Mouse (Mus musculus) embryonic fibroblast, embryonic 13.5 days (primary cell): Measurements from ENCODE around the gene Adgre1.

Experiments used
- CTCF ChIP-seq: IDR thresholded peaks from 2 replicates; pipeline ENCODE4 v1.5.1; 2011; ENCODE audit warnings: mild to moderate bottlenecking, control low read depth, low read length, moderate library complexity, borderline replicate concordance; ENCODE audit not compliant: insufficient read depth
- POLR2A ChIP-seq: IDR thresholded peaks from 2 replicates; pipeline ENCODE4 v1.6.1; 2011; ENCODE audit warnings: low read depth, mild to moderate bottlenecking, control low read depth, low read length, moderate library complexity

DNA sequence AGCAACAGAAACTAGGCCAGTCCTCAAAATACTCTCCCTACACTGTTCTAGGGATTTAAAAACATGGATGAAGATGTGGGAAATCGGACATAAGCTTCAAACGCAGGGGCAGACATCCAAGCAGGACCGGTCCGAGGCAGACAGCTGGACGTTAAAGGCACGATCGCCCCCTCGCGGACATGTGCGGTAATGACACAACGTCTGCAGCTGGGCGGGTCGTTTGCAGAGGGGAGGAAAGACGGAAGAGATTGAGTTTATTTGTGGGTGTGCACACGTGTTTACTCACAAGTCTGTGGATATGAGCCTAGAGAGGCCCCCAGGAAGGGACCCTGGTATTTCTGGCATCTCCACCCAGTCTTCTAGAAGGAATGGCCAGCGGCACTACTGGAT is 23.7 kb upstream of the Adgre1 start:
- no peak for TF ChIP-seq POLR2A
- peak; percentile 98 for TF ChIP-seq CTCF
